Mouse (Mus musculus) CD4-positive, CD25-positive, alpha-beta regulatory T cell, adult 9 weeks (primary cell): ENCODE data around the gene Arhgef11. TPM values are rescaled to one million over a fixed set of nuclear protein-coding genes. Genes with fewer than 3 reads are reported as not detected.

Source experiments
- polyA plus RNA-seq: library from polyadenylated mRNA; unstranded; fragments of 100-300 nt; shearing (Covaris generic); gene quantifications from one replicate; pipeline ENCODE4 v1.2.1, GENCODE M21; 2017

Arhgef11 gene
- polyA plus RNA-seq = 6.0 TPM

GRCm38 (mm10) chr3:87616957-87617810 is at the start of gene Arhgef11:
TSS of gene Arhgef11 (plus strand) at chr3:87617559.

GRCm38 (mm10) chr3:87748431-87748830 is 131.1 kb downstream of the Arhgef11 start, which contains the start of gene Lrrc71:
TSS of gene Lrrc71 (minus strand) at chr3:87748625.

Other genes with a start within 250 kb of the Arhgef11 start
- 17.7 TPM for gene Fcrl1, start 241.2 kb upstream of the Arhgef11 start, polyA plus RNA-seq
- gene Fcrl5, start 181.8 kb upstream of the Arhgef11 start, polyA plus RNA-seq = 0.71 TPM
- 48.1 TPM for gene Etv3, start 92.2 kb upstream of the Arhgef11 start, polyA plus RNA-seq
- 0.17 TPM for gene Lrrc71, start 131.1 kb downstream of the Arhgef11 start, polyA plus RNA-seq
- not detected for gene Ntrk1, start 177.6 kb downstream of the Arhgef11 start, polyA plus RNA-seq
- 0.65 TPM for gene Insrr, start 179.4 kb downstream of the Arhgef11 start, polyA plus RNA-seq
- gene Pear1, start 206.7 kb downstream of the Arhgef11 start, polyA plus RNA-seq = 64.2 TPM
- 289 TPM for gene Sh2d2a, start 229.2 kb downstream of the Arhgef11 start, polyA plus RNA-seq